Mouse (Mus musculus): ENCODE results near the gene Tepsin. TPM values are rescaled to one million over a fixed set of nuclear protein-coding genes. Genes with fewer than 3 reads are reported as not detected.
A peak's percentile ranks its signal among the peaks of the same experiment; 100 is the strongest.

Tepsin gene
- polyA plus RNA-seq, 1 experiment from 2014 or later, result 9.3 TPM

- WGBS (ENCODE audit: missing documents), result 91% methylated on average over 4 of the region's 4 CpGs
These were observed 7.9 kb downstream of the Tepsin start for GRCm38 (mm10) chr11:120090661-120091060.

GRCm38 (mm10) chr11:120086702-120087152 is 11.8 kb downstream of the Tepsin start, which contains the start of gene Cep131:
Gene Cep131, minus strand, starts transcription at chr11:120086827.
- Histone ChIP-seq H3K79me2 (ENCODE audit: inconsistent target) (no peaks in the 10 kb centered on the region), H3K4me3 (ENCODE audit: inconsistent target) (peak within 1 kb of the TSS; percentile 22), H3K27ac (no peak within 1 kb of the TSS), H3K36me3 (ENCODE audit: inconsistent target) (peaks cover 12% of the 10 kb centered on the region; the same call in 1 of the 2 replicates)
- under 1% methylated on average over 42 of the region's 42 CpGs for WGBS (ENCODE audit: missing documents)

More at GRCm38 (mm10) chr11:120090661-120091060, 7.9 kb downstream of the Tepsin start:
- Histone ChIP-seq H3K4me3 (ENCODE audit: inconsistent target) (no peak overlapping the region), H3K36me3 (ENCODE audit: inconsistent target) (peaks cover 44% of the 10 kb centered on the region), H3K27ac (no peak overlapping the region), H3K79me2 (ENCODE audit: inconsistent target) (no peaks in the 10 kb centered on the region)

GRCm38 (mm10) chr11:120085891-120086627 is 12.5 kb downstream of the Tepsin start:
- WGBS (ENCODE audit: missing documents), result under 1% methylated on average over 25 of the region's 25 CpGs
- Histone ChIP-seq H3K27ac (no peak overlapping the region), H3K79me2 (ENCODE audit: inconsistent target) (no peaks in the 10 kb centered on the region), H3K36me3 (ENCODE audit: inconsistent target) (peaks cover 5% of the 10 kb centered on the region; the same call in 1 of the 2 replicates), H3K4me3 (ENCODE audit: inconsistent target) (peak overlapping the region; percentile 22)

- WGBS (ENCODE audit: missing documents), result 100% methylated on average over 6 of the region's 6 CpGs
These were observed 18.2 kb downstream of the Tepsin start for GRCm38 (mm10) chr11:120080282-120080681.

GRCm38 (mm10) chr11:120076191-120076590 is 22.3 kb downstream of the Tepsin start:
- H3K4me3 ChIP-seq (ENCODE audit: inconsistent target), result no peak overlapping the region
- H3K36me3 ChIP-seq (ENCODE audit: inconsistent target), result no peaks in the 10 kb centered on the region
- 88% methylated on average over 3 of the region's 3 CpGs for WGBS (ENCODE audit: missing documents)
- H3K79me2 ChIP-seq (ENCODE audit: inconsistent target), result no peaks in the 10 kb centered on the region
- H3K27ac ChIP-seq, result no peak overlapping the region

More at GRCm38 (mm10) chr11:120080282-120080681, 18.2 kb downstream of the Tepsin start:
- Histone ChIP-seq H3K79me2 (ENCODE audit: inconsistent target) (no peaks in the 10 kb centered on the region), H3K4me3 (ENCODE audit: inconsistent target) (no peak overlapping the region), H3K36me3 (ENCODE audit: inconsistent target) (no peaks in the 10 kb centered on the region), H3K27ac (no peak overlapping the region)

- Histone ChIP-seq H3K79me2 (ENCODE audit: inconsistent target) (no peaks in the 10 kb centered on the region), H3K4me3 (ENCODE audit: inconsistent target) (no peak overlapping the region), H3K27ac (no peak overlapping the region), H3K36me3 (ENCODE audit: inconsistent target) (no peaks in the 10 kb centered on the region)
- WGBS (ENCODE audit: missing documents), result 94% methylated on average over 9 of the region's 9 CpGs
These were observed 25.4 kb downstream of the Tepsin start for GRCm38 (mm10) chr11:120072986-120073647.

GRCm38 (mm10) chr11:120071731-120072320 is 26.7 kb downstream of the Tepsin start:
- Histone ChIP-seq H3K36me3 (ENCODE audit: inconsistent target) (no peaks in the 10 kb centered on the region), H3K79me2 (ENCODE audit: inconsistent target) (no peaks in the 10 kb centered on the region), H3K4me3 (ENCODE audit: inconsistent target) (no peak overlapping the region), H3K27ac (no peak overlapping the region)
- WGBS (ENCODE audit: missing documents), result 93% methylated on average over 7 of the region's 7 CpGs

GRCm38 (mm10) chr11:120071065-120071464 is 27.5 kb downstream of the Tepsin start:
- 19% methylated on average over 12 of the region's 12 CpGs for WGBS (ENCODE audit: missing documents)

GRCm38 (mm10) chr11:120070286-120070930 is 28.1 kb downstream of the Tepsin start:
- Histone ChIP-seq H3K27ac (no peak overlapping the region), H3K36me3 (ENCODE audit: inconsistent target) (no peaks in the 10 kb centered on the region), H3K79me2 (ENCODE audit: inconsistent target) (no peaks in the 10 kb centered on the region), H3K4me3 (ENCODE audit: inconsistent target) (no peak overlapping the region)
- WGBS (ENCODE audit: missing documents), result 97% methylated on average over 23 of the region's 27 CpGs

More at GRCm38 (mm10) chr11:120071065-120071464, 27.5 kb downstream of the Tepsin start:
- H3K79me2 ChIP-seq (ENCODE audit: inconsistent target), result no peaks in the 10 kb centered on the region
- no peak overlapping the region for H3K27ac ChIP-seq
- H3K36me3 ChIP-seq (ENCODE audit: inconsistent target), result no peaks in the 10 kb centered on the region
- no peak overlapping the region for H3K4me3 ChIP-seq (ENCODE audit: inconsistent target)

GRCm38 (mm10) chr11:120069261-120069660 is 29.3 kb downstream of the Tepsin start:
- no peak overlapping the region for H3K27ac ChIP-seq
- H3K4me3 ChIP-seq (ENCODE audit: inconsistent target), result no peak overlapping the region
- 96% methylated on average over 10 of the region's 11 CpGs for WGBS (ENCODE audit: missing documents)
- H3K79me2 ChIP-seq (ENCODE audit: inconsistent target), result no peaks in the 10 kb centered on the region
- H3K36me3 ChIP-seq (ENCODE audit: inconsistent target), result no peaks in the 10 kb centered on the region

GRCm38 (mm10) chr11:120067834-120068233 is 30.7 kb downstream of the Tepsin start:
- Histone ChIP-seq H3K79me2 (ENCODE audit: inconsistent target) (no peaks in the 10 kb centered on the region), H3K4me3 (ENCODE audit: inconsistent target) (no peak overlapping the region), H3K36me3 (ENCODE audit: inconsistent target) (no peaks in the 10 kb centered on the region), H3K27ac (no peak overlapping the region)
- 97% methylated on average over 17 of the region's 17 CpGs for WGBS (ENCODE audit: missing documents)

- H3K27ac ChIP-seq, result no peak overlapping the region
These were observed 33.2 kb downstream of the Tepsin start for GRCm38 (mm10) chr11:120065291-120065690.

GRCm38 (mm10) chr11:120064668-120065040 is 33.9 kb downstream of the Tepsin start:
- Histone ChIP-seq H3K4me3 (ENCODE audit: inconsistent target) (no peak overlapping the region), H3K36me3 (ENCODE audit: inconsistent target) (no peaks in the 10 kb centered on the region), H3K79me2 (ENCODE audit: inconsistent target) (no peaks in the 10 kb centered on the region), H3K27ac (peak overlapping the region; percentile 51; the same call in 1 of the 2 replicates)
- 86% methylated on average over 9 of the region's 11 CpGs for WGBS (ENCODE audit: missing documents)

More at GRCm38 (mm10) chr11:120065291-120065690, 33.2 kb downstream of the Tepsin start:
- H3K36me3 ChIP-seq (ENCODE audit: inconsistent target), result no peaks in the 10 kb centered on the region
- 40% methylated on average over 10 of the region's 10 CpGs for WGBS (ENCODE audit: missing documents)
- H3K79me2 ChIP-seq (ENCODE audit: inconsistent target), result no peaks in the 10 kb centered on the region
- H3K4me3 ChIP-seq (ENCODE audit: inconsistent target), result no peak overlapping the region

- 61% methylated on average over 11 of the region's 13 CpGs for WGBS (ENCODE audit: missing documents)
- Histone ChIP-seq H3K36me3 (ENCODE audit: inconsistent target) (no peaks in the 10 kb centered on the region), H3K4me3 (ENCODE audit: inconsistent target) (no peak overlapping the region), H3K27ac (peak overlapping the region; percentile 51), H3K79me2 (ENCODE audit: inconsistent target) (no peaks in the 10 kb centered on the region)
These were observed 34.4 kb downstream of the Tepsin start for GRCm38 (mm10) chr11:120064006-120064667.
